19 mouse cellular contexts compared by ENCODE assay signal in the genomic region with DNA sequence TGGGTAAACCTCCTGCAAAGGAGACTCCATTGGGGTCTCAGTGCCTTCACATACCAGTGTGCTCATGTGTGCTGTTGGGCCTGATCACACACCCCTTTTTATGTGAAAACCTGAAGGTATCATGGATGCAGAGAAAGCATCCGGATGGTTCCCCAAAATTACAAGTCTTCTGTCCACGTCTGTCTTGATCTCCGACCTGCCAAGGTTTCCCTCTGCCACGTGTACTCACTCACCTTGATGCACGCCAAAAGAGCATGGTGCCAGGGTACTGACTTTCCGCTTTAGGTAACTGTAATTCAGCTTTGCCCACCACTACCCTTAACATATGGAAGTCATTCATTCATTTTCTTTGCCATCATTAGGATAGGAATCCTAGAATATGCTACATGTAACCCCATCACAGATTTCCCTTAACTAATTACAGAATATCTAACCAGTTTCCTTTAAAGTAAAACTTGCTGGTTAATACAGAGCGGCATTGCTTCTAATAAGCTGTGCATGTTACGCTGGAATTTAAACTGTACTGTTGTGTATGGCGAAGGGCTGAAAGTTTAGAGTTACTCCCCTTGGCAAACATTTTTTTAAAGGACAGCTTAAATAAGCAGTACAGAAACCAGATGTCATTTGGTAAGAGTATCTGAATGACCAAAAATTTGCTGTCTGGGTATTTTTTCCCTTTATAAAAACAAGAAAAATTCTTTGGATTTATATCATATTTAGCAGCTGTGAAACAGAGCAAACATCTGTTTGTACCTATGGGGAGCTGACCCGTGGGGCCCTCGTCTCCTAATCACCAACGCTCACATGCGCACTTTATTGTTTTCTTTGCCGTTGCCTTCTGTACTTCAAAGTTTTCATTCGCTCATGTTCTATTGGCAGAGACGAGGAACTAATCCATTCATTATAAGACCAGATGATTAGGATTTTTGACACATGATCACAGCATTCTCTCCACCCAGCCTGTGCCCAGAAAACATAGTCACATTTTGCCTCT.
A peak's percentile ranks its signal among the peaks of the same experiment; 100 is the strongest.
DNase-seq lines count a peak whose midpoint lies in the region; ATAC-seq and TF ChIP-seq lines count a peak whose summit lies in the region.
"Had no signal": no experiment of that assay in that cellular context is flagged by ENCODE, and none has a peak within 500 bp of the region (broad histone marks: within the 10 kb centered on the region; RNA-seq: fewer than 3 reads in every experiment).

No protein-coding gene starts in this region.

- intact Hi-C loops in gastrocnemius, postnatal 36 days (cut with DNase I) = no loop called here

- H3K4me2 ChIP-seq in intestine, embryonic 15.5 days (replicated peaks) = no peak overlapping the region
- H3K4me2 ChIP-seq in intestine, embryonic 16.5 days (ENCODE audit: low read depth, low read length) = no peak overlapping the region
- peak overlapping the region; percentile 25; the same call in 1 of the 2 replicates for H3K4me2 ChIP-seq in embryonic facial prominence, embryonic 12.5 days (replicated peaks)
- H3K4me2 ChIP-seq in limb, embryonic 14.5 days (replicated peaks; ENCODE audit: low read depth, low read length, severe bottlenecking) = peak overlapping the region; percentile 21

- no peaks in the 10 kb centered on the region for H3K36me3 ChIP-seq in intestine, embryonic 15.5 days
- H3K36me3 ChIP-seq in intestine, embryonic 16.5 days (ENCODE audit: control insufficient read depth, insufficient read depth, low read length) = no peaks in the 10 kb centered on the region
- no peaks in the 10 kb centered on the region for H3K36me3 ChIP-seq in embryonic facial prominence, embryonic 12.5 days
- no peaks in the 10 kb centered on the region for H3K36me3 ChIP-seq in limb, embryonic 14.5 days (ENCODE audit: control insufficient read depth, insufficient read depth, low read length)
- H3K36me3 ChIP-seq: hindbrain, embryonic 10.5 days had no signal

- TF ChIP-seq POLR2A in limb, embryonic 14.5 days (IDR thresholded peaks at IDR 0.05; ENCODE audit: borderline replicate concordance, extremely low read depth, insufficient read depth, insufficient read length) = no peak

- H3K27me3 ChIP-seq in intestine, embryonic 15.5 days (replicated peaks) = no peaks in the 10 kb centered on the region
- no peaks in the 10 kb centered on the region for H3K27me3 ChIP-seq in intestine, embryonic 16.5 days (replicated peaks; ENCODE audit: control insufficient read depth, insufficient read depth, low read length)
- no peaks in the 10 kb centered on the region for H3K27me3 ChIP-seq in embryonic facial prominence, embryonic 12.5 days
- no peaks in the 10 kb centered on the region for H3K27me3 ChIP-seq in limb, embryonic 14.5 days (ENCODE audit: control insufficient read depth, insufficient read depth, low read length)

- no peaks in the 10 kb centered on the region for H3K9me3 ChIP-seq in intestine, embryonic 15.5 days
- H3K9me3 ChIP-seq in intestine, embryonic 16.5 days (ENCODE audit: control insufficient read depth, low read length) = no peaks in the 10 kb centered on the region
- no peaks in the 10 kb centered on the region for H3K9me3 ChIP-seq in embryonic facial prominence, embryonic 12.5 days
- no peaks in the 10 kb centered on the region for H3K9me3 ChIP-seq in limb, embryonic 14.5 days (ENCODE audit: control insufficient read depth, low read length)
- H3K9me3 ChIP-seq: hindbrain, embryonic 10.5 days had no signal

- 70% methylated on average over 16 of the region's 16 CpGs for WGBS in intestine, embryonic 15.5 days
- 70% methylated on average over 16 of the region's 16 CpGs for WGBS in intestine, embryonic 16.5 days
- 35% methylated on average over 16 of the region's 16 CpGs for WGBS in embryonic facial prominence, embryonic 12.5 days
- WGBS in limb, embryonic 14.5 days = 34% methylated on average over 16 of the region's 16 CpGs

- no peak overlapping the region for H3K9ac ChIP-seq in intestine, embryonic 15.5 days
- H3K9ac ChIP-seq in intestine, embryonic 16.5 days (ENCODE audit: low read depth, low read length) = no peak overlapping the region
- H3K9ac ChIP-seq in embryonic facial prominence, embryonic 12.5 days = no peak overlapping the region
- H3K9ac ChIP-seq in limb, embryonic 14.5 days (ENCODE audit: low read depth, low read length, severe bottlenecking) = no peak overlapping the region
- H3K9ac ChIP-seq: liver, postnatal 0 days had no signal

- H3K4me1 ChIP-seq in intestine, embryonic 15.5 days (replicated peaks) = no peaks in the 10 kb centered on the region
- no peaks in the 10 kb centered on the region for H3K4me1 ChIP-seq in intestine, embryonic 16.5 days (ENCODE audit: control insufficient read depth, insufficient read depth, low read length)
- peaks cover 6% of the 10 kb centered on the region for H3K4me1 ChIP-seq in embryonic facial prominence, embryonic 12.5 days
- peaks cover 11% of the 10 kb centered on the region for H3K4me1 ChIP-seq in limb, embryonic 14.5 days (ENCODE audit: control insufficient read depth, insufficient read depth, low read length)
- H3K4me1 ChIP-seq: hindbrain, embryonic 10.5 days had no signal

- peak; percentile 10 for DNase-seq in lung, postnatal 10 days
- no peak for DNase-seq in lung, postnatal 36 days
- peak; percentile 49 for DNase-seq in limb, embryonic 14.5 days (ENCODE audit: low spot score)
- DNase-seq in gastrocnemius, postnatal 36 days = no peak
- DNase-seq: B cell, adult 2 months; cerebellum, adult 8-10 months; gastrocnemius, postnatal 10 days; heart, adult 2 months; kidney, adult 2 months; kidney, postnatal 25 days; liver, postnatal 0 days; thymus, adult 18-20 months; thymus, postnatal 4 days had no signal

- no peak overlapping the region for H3K4me3 ChIP-seq in intestine, embryonic 15.5 days (replicated peaks)
- H3K4me3 ChIP-seq in intestine, embryonic 16.5 days (ENCODE audit: low read length) = no peak overlapping the region
- no peak overlapping the region for H3K4me3 ChIP-seq in embryonic facial prominence, embryonic 12.5 days
- H3K4me3 ChIP-seq in limb, embryonic 14.5 days (replicated peaks; ENCODE audit: low read length) = no peak overlapping the region
- H3K4me3 ChIP-seq: heart, adult 2 months; hindbrain, embryonic 10.5 days had no signal

- ATAC-seq in intestine, embryonic 15.5 days = no peak
- ATAC-seq in intestine, embryonic 16.5 days = no peak
- peak; percentile 64; the same call in 1 of the 2 replicates for ATAC-seq in embryonic facial prominence, embryonic 12.5 days (ENCODE audit: insufficient number of reproducible peaks, insufficient read depth, low FRiP score, low TSS enrichment)
- ATAC-seq in limb, embryonic 14.5 days (ENCODE audit: low FRiP score, low read depth) = peak; percentile 55
- ATAC-seq: hindbrain, postnatal 0 days; liver, postnatal 0 days; midbrain, embryonic 16.5 days had no signal

- H3K27ac ChIP-seq in intestine, embryonic 15.5 days = peak overlapping the region; percentile 22; the same call in 1 of the 2 replicates
- H3K27ac ChIP-seq in intestine, embryonic 16.5 days (ENCODE audit: low read length) = no peak overlapping the region
- H3K27ac ChIP-seq in embryonic facial prominence, embryonic 12.5 days = 0 out of 2 replicates have a peak overlapping the region, but pooled peaks have one; percentile 41
- no peak overlapping the region for H3K27ac ChIP-seq in limb, embryonic 14.5 days (replicated peaks; ENCODE audit: low read depth, low read length)
- H3K27ac ChIP-seq: heart, adult 2 months; hindbrain, embryonic 10.5 days; hindbrain, postnatal 0 days had no signal

Comparison
In these comparisons a context has a peak if more than half of its experiments do, and no peak if none do; other contexts are left out.
1. H3K27ac ChIP-seq: peak in intestine, embryonic 15.5 days (single experiment) and embryonic facial prominence, embryonic 12.5 days (single experiment); none in intestine, embryonic 16.5 days (single experiment) and limb, embryonic 14.5 days (single experiment).
2. DNase-seq: peak in lung, postnatal 10 days (single experiment) and limb, embryonic 14.5 days (single experiment); none in lung, postnatal 36 days (single experiment) and gastrocnemius, postnatal 36 days (0 of 2).
3. ATAC-seq: peak in embryonic facial prominence, embryonic 12.5 days (single experiment) and limb, embryonic 14.5 days (single experiment); none in intestine, embryonic 15.5 days (single experiment) and intestine, embryonic 16.5 days (single experiment).
4. H3K4me2 ChIP-seq: peak in embryonic facial prominence, embryonic 12.5 days (single experiment) and limb, embryonic 14.5 days (single experiment); none in intestine, embryonic 15.5 days (single experiment) and intestine, embryonic 16.5 days (single experiment).